Mouse (Mus musculus) heart, postnatal 10 days (tissue): Measurements from ENCODE around the gene Pgm3. TPM values are rescaled to one million over a fixed set of nuclear protein-coding genes. Genes with fewer than 3 reads are reported as not detected.
A peak's percentile ranks its signal among the peaks of the same experiment; 100 is the strongest.
"Not testable (repeated sequence)": the region's sequence is repeated elsewhere in the genome, so short reads cannot be mapped to it uniquely, and the experiment has no call there.

Experiments used
- DNase-seq, 2 experiments: peaks; one replicate each; pipeline ENCODE4 v3.0.0; 2021
- intact Hi-C: fragments of 180-260 bp; cut with DNase I; formaldehyde crosslinking; loops from one replicate; pipeline ENCODE4 v1.15.1; 2025
- total RNA-seq, 2 experiments: library from RNA; stranded (reverse); gene quantifications; 2 replicates each; pipeline ENCODE4 v1.2.3; 2021

Gene Pgm3
- 10 to 100 TPM; 10.6 to 12.3 TPM for total RNA-seq

- intact Hi-C loops: loop anchor here (2.0 to 10.0 kb wide), 3 partner anchors 105 to 794 kb away; partner anchors contain the start of genes Dop1a and Tpbg
- peak; percentile 97 to 98 for DNase-seq
These were observed at the start of gene Pgm3, which contains the start of gene Rwdd2a for GRCm38 (mm10) chr9:86571540-86572135. Pgm3 (minus strand) TSS chr9:86571842. Rwdd2a (plus strand) TSS chr9:86571991.

GRCm38 (mm10) chr9:86619341-86620139 lies 47.9 kb upstream of the Pgm3 start:
- intact Hi-C loops: no loop called here
- DNase-seq: no peak

- no peak for DNase-seq
- intact Hi-C loops: no loop called here
These were observed 46.3 kb upstream of the Pgm3 start for GRCm38 (mm10) chr9:86617837-86618492.

GRCm38 (mm10) chr9:86615765-86616164 lies 44.1 kb upstream of the Pgm3 start:
- no peak for DNase-seq

GRCm38 (mm10) chr9:86612091-86612490 lies 40.4 kb upstream of the Pgm3 start:
- DNase-seq: no peak
- intact Hi-C loops: no loop called here

More at GRCm38 (mm10) chr9:86615765-86616164, 44.1 kb upstream of the Pgm3 start:
- intact Hi-C loops: no loop called here

GRCm38 (mm10) chr9:86605776-86606175 lies 34.1 kb upstream of the Pgm3 start:
- intact Hi-C loops: no loop called here
- DNase-seq: no peak

GRCm38 (mm10) chr9:86599723-86600303 lies 28.2 kb upstream of the Pgm3 start:
- intact Hi-C loops: no loop called here

GRCm38 (mm10) chr9:86596983-86597382 lies 25.3 kb upstream of the Pgm3 start:
- intact Hi-C loops, DNase-seq: not testable (repeated sequence)

More at GRCm38 (mm10) chr9:86599723-86600303, 28.2 kb upstream of the Pgm3 start:
- peak in 1 of 2 experiments; percentile 9 for DNase-seq

- intact Hi-C loops: not testable (repeated sequence)
- DNase-seq: peak in 1 of 2 experiments; percentile 28
These were observed 22.7 kb upstream of the Pgm3 start for GRCm38 (mm10) chr9:86594357-86594767.

- DNase-seq: no peak
These were observed 21.3 kb upstream of the Pgm3 start for GRCm38 (mm10) chr9:86592676-86593668.

GRCm38 (mm10) chr9:86587019-86587795 lies 15.6 kb upstream of the Pgm3 start:
- intact Hi-C loops: no loop called here

More at GRCm38 (mm10) chr9:86592676-86593668, 21.3 kb upstream of the Pgm3 start:
- intact Hi-C loops: loop anchor here (1.0 to 2.0 kb wide), 2 partner anchors 153 to 206 kb away; no protein-coding TSS in a partner anchor

GRCm38 (mm10) chr9:86583740-86584139 lies 12.1 kb upstream of the Pgm3 start:
- peak; percentile 74 to 84 for DNase-seq
- intact Hi-C loops: no loop called here

More at GRCm38 (mm10) chr9:86587019-86587795, 15.6 kb upstream of the Pgm3 start:
- DNase-seq: no peak

- intact Hi-C loops: loop anchor here (10.0 kb wide), 1 partner anchor 735 kb away; the partner anchor contains the start of gene Tpbg
- no peak for DNase-seq
These were observed 8.0 kb upstream of the Pgm3 start for GRCm38 (mm10) chr9:86579657-86580056.

- DNase-seq: no peak
- intact Hi-C loops: loop anchor here (10.0 kb wide), 1 partner anchor 730 kb away; the partner anchor contains the start of gene Tpbg
These were observed 3.5 kb upstream of the Pgm3 start for GRCm38 (mm10) chr9:86575178-86575577.

GRCm38 (mm10) chr9:86573616-86574303 lies 2.1 kb upstream of the Pgm3 start:
- DNase-seq: no peak
- intact Hi-C loops: loop anchor here (2.0 to 10.0 kb wide), 3 partner anchors 107 to 796 kb away; partner anchors contain the start of genes Dop1a and Tpbg

GRCm38 (mm10) chr9:86572636-86573291 lies 1.1 kb upstream of the Pgm3 start:
- DNase-seq: peak; percentile 79 to 84
- intact Hi-C loops: loop anchor here (2.0 to 10.0 kb wide), 3 partner anchors 106 to 795 kb away; partner anchors contain the start of genes Dop1a and Tpbg

GRCm38 (mm10) chr9:86572196-86572595 lies 554 bp upstream of the Pgm3 start:
- intact Hi-C loops: loop anchor here (2.0 to 10.0 kb wide), 3 partner anchors 105 to 795 kb away; partner anchors contain the start of genes Dop1a and Tpbg
- DNase-seq: no peak
